Mouse (Mus musculus) right cerebral cortex, postnatal 4 days (tissue): ENCODE data around the gene Zfp90.

ENCODE experiments used
- DNase-seq: peaks from one replicate; pipeline ENCODE4 v3.0.0-alpha.2; 2022

Gene Zfp90

GRCm38 (mm10) chr8:106437781-106438180 lies 22.7 kb downstream of the Zfp90 start:
- no peak for DNase-seq

- no peak for DNase-seq
These were observed 25.0 kb downstream of the Zfp90 start for GRCm38 (mm10) chr8:106440146-106440545.

GRCm38 (mm10) chr8:106442740-106443139 lies 27.6 kb downstream of the Zfp90 start:
- DNase-seq = no peak

- no peak for DNase-seq
These were observed 36.4 kb downstream of the Zfp90 start for GRCm38 (mm10) chr8:106451301-106452085.

- DNase-seq = no peak
These were observed 37.8 kb downstream of the Zfp90 start for GRCm38 (mm10) chr8:106452701-106453481.

GRCm38 (mm10) chr8:106454036-106454435 lies 38.9 kb downstream of the Zfp90 start:
- no peak for DNase-seq

- DNase-seq = no peak
These were observed 47.0 kb downstream of the Zfp90 start for GRCm38 (mm10) chr8:106462131-106462530.

GRCm38 (mm10) chr8:106463795-106464194 lies 48.7 kb downstream of the Zfp90 start:
- no peak for DNase-seq

- no peak for DNase-seq
These were observed 54.4 kb downstream of the Zfp90 start for GRCm38 (mm10) chr8:106469485-106469884.

- no peak for DNase-seq
These were observed 58.9 kb downstream of the Zfp90 start for GRCm38 (mm10) chr8:106474001-106474400.
